Mouse (Mus musculus): ENCODE measurements around the gene Qprt. TPM values are rescaled to one million over a fixed set of nuclear protein-coding genes. Genes with fewer than 3 reads are reported as not detected.

Qprt gene
- polyA plus RNA-seq (2012; rRNA removed) (35.6 and 35.9 TPM in 2 replicates), polyA plus RNA-seq (2014; fragmentation: Nextera tagmentation; extraction: Ambion mirVana) (48.6 and 49.2 TPM in 2 replicates)

- 42% methylated on average over 7 of the region's 7 CpGs for WGBS (ENCODE audit: insufficient replicate concordance)
- TF ChIP-seq CTCF (IDR thresholded peaks at IDR 0.05; ENCODE audit: low read depth) (no peak), EP300 (IDR thresholded peaks at IDR 0.05; ENCODE audit: low read depth) (no peak)
- ATAC-seq (ENCODE audit: insufficient read depth) (peak; percentile 62; the same call in 1 of the 2 replicates), DNase-seq (ENCODE audit: low read depth in 3 of 3, low spot score in 3 of 3) (no peak)
- H3K27ac ChIP-seq = peak within 1 kb of the TSS; percentile 16; the same call in 1 of the 2 replicates
- H3K4me2 ChIP-seq (ENCODE audit: low read depth) = peak within 1 kb of the TSS; percentile 43
- H3K4me1 ChIP-seq (replicated peaks; ENCODE audit: control insufficient read depth in 2 of 2, insufficient read depth in 2 of 2, low read length in 1 of 2) = peaks cover 0 to 15% of the 10 kb centered on the region in 2 experiments; a peak in 1 of 4 replicates
- no peaks in the 10 kb centered on the region for H3K9me3 ChIP-seq (ENCODE audit: control insufficient read depth, low read length)
- peak within 1 kb of the TSS; percentile 46 to 58 for H3K4me3 ChIP-seq (ENCODE audit: insufficient read depth in 1 of 2, low read depth in 2 of 2, low read length in 2 of 2)
- no peaks in the 10 kb centered on the region for H3K36me3 ChIP-seq (replicated peaks; ENCODE audit: control insufficient read depth, insufficient read depth, low read depth)
- H3K27me3 ChIP-seq (ENCODE audit: control insufficient read depth, insufficient read depth, low read length) = no peaks in the 10 kb centered on the region
- peak within 1 kb of the TSS; percentile 5; the same call in 1 of the 2 replicates for H3K9ac ChIP-seq (replicated peaks)
Measured at GRCm38 (mm10) chr7:127121911-127122270, at the start of gene Qprt. Qprt (minus strand) TSS chr7:127122226.

DNA sequence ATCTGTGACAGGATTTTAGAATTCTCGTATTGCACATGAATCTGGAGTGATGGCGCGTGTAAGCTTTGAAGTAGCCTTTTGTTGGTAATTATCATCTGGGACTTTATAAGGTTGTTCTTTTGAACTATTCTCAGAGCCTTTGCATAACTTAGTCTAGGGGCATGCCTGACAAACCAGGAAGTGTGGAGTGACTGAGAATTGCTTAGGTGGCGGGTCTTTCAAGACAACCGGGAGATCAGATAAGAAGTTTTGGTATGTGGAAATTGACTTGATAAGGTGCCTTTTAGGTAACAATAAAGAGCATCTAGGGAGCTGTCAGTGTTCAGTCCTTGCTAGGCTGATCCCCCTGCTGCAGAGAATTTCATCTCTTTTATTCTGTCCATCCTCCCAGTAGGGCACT is 44.5 kb upstream of the Qprt start:
- Histone ChIP-seq H3K4me3 (ENCODE audit: insufficient read depth in 1 of 2, low read depth in 2 of 2, low read length in 2 of 2) (no peak overlapping the region), H3K9ac (replicated peaks) (no peak overlapping the region), H3K27ac (no peak overlapping the region), H3K4me2 (ENCODE audit: low read depth) (no peak overlapping the region), H3K4me1 (replicated peaks; ENCODE audit: control insufficient read depth in 2 of 2, insufficient read depth in 2 of 2, low read length in 1 of 2) (peaks cover 0 to 3% of the 10 kb centered on the region in 2 experiments; a peak in 2 of 4 replicates), H3K36me3 (replicated peaks; ENCODE audit: control insufficient read depth, insufficient read depth, low read depth) (no peaks in the 10 kb centered on the region), H3K9me3 (ENCODE audit: control insufficient read depth, low read length) (no peaks in the 10 kb centered on the region), H3K27me3 (ENCODE audit: control insufficient read depth, insufficient read depth, low read length) (no peaks in the 10 kb centered on the region)
- 65% methylated on average over 5 of the region's 5 CpGs for WGBS (ENCODE audit: insufficient replicate concordance)
- no peak for DNase-seq (ENCODE audit: low read depth in 3 of 3, low spot score in 3 of 3)
- no peak for ATAC-seq (ENCODE audit: insufficient read depth)
- no peak for TF ChIP-seq EP300 (IDR thresholded peaks at IDR 0.05; ENCODE audit: low read depth)
- no peak for TF ChIP-seq CTCF (IDR thresholded peaks at IDR 0.05; ENCODE audit: low read depth)

DNA sequence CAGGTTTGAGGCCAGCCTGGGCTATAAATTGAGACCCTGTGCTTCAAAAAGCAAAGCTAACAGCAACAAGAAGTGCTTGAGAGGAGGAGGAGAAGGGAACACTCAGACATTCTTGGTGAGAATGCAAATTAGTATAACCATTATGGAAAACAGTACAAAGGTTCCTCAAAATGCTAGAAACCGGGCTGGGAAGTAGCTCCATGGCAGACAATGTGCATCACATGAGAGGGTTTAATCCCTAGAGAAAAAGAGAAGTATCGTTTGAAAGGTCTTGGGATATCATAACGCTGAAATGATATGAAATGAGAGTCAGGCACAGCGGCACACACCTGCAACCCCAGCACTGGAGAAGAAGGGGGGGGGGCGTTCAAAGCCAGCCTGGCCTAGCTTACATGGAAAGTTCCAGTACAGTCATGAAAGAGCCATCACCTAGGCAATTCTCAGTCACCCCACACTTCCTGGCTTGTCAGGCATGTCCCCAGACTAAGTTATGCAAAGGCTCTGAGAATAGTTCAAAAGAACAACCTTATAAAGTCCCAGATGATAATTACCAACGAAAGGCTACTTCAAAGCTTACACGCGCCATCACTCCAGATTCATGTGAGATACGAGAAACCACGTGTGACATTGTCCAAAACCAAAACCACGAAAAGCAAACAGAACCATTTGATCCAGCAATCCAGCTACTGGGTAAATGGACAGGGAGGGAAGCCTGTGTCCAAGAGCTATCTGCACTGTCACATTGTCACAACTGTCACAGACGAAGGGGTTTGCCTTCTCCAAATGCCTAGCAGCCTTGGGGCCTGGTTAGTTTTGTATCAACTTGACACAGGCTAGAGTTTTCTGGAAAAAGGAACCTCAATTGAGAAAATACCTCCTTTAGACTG is 43.8 kb upstream of the Qprt start:
- no peaks in the 10 kb centered on the region for H3K27me3 ChIP-seq (ENCODE audit: control insufficient read depth, insufficient read depth, low read length)
- H3K4me3 ChIP-seq (ENCODE audit: insufficient read depth in 1 of 2, low read depth in 2 of 2, low read length in 2 of 2) = no peak overlapping the region
- DNase-seq (ENCODE audit: low read depth in 3 of 3, low spot score in 3 of 3) (no peak), ATAC-seq (ENCODE audit: insufficient read depth) (no peak)
- H3K9ac ChIP-seq (replicated peaks) = no peak overlapping the region
- 58% methylated on average over 12 of the region's 12 CpGs for WGBS (ENCODE audit: insufficient replicate concordance)
- peaks cover 0 to 3% of the 10 kb centered on the region in 2 experiments; a peak in 2 of 4 replicates for H3K4me1 ChIP-seq (replicated peaks; ENCODE audit: control insufficient read depth in 2 of 2, insufficient read depth in 2 of 2, low read length in 1 of 2)
- no peaks in the 10 kb centered on the region for H3K9me3 ChIP-seq (ENCODE audit: control insufficient read depth, low read length)
- no peak overlapping the region for H3K4me2 ChIP-seq (ENCODE audit: low read depth)
- H3K36me3 ChIP-seq (replicated peaks; ENCODE audit: control insufficient read depth, insufficient read depth, low read depth) = no peaks in the 10 kb centered on the region
- H3K27ac ChIP-seq = no peak overlapping the region
- TF ChIP-seq CTCF (IDR thresholded peaks at IDR 0.05; ENCODE audit: low read depth) (no peak), EP300 (IDR thresholded peaks at IDR 0.05; ENCODE audit: low read depth) (no peak)

DNA sequence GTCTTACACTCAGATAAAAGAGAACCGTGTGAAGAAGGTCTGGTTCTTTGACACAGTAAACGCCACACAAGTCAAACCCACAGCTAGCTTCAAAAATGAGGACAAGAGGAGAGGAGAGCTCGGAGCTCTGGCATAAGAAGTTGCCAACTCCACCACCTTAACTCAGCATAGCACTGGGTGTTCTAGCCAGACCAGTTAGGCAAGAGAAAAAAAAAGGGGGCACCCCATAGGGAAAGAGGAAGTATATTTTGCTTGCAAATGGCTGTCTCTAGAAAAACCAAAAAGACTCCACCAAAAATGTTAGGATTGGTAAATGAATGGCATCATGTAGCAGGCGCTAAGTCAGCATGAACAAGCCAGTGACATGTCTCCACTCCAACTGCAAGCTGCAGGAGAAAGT is 42.0 kb upstream of the Qprt start:
- ATAC-seq (ENCODE audit: insufficient read depth) = no peak
- Histone ChIP-seq H3K36me3 (replicated peaks; ENCODE audit: control insufficient read depth, insufficient read depth, low read depth) (no peaks in the 10 kb centered on the region), H3K27me3 (ENCODE audit: control insufficient read depth, insufficient read depth, low read length) (no peaks in the 10 kb centered on the region), H3K4me3 (ENCODE audit: insufficient read depth in 1 of 2, low read depth in 2 of 2, low read length in 2 of 2) (no peak overlapping the region), H3K9me3 (ENCODE audit: control insufficient read depth, low read length) (no peaks in the 10 kb centered on the region), H3K27ac (no peak overlapping the region), H3K4me1 (replicated peaks; ENCODE audit: control insufficient read depth in 2 of 2, insufficient read depth in 2 of 2, low read length in 1 of 2) (peaks cover 0 to 3% of the 10 kb centered on the region in 2 experiments; a peak in 2 of 4 replicates), H3K9ac (replicated peaks) (no peak overlapping the region), H3K4me2 (ENCODE audit: low read depth) (no peak overlapping the region)
- no peak for TF ChIP-seq CTCF (IDR thresholded peaks at IDR 0.05; ENCODE audit: low read depth)
- no peak for TF ChIP-seq EP300 (IDR thresholded peaks at IDR 0.05; ENCODE audit: low read depth)
- WGBS (ENCODE audit: insufficient replicate concordance) = 71% methylated on average over 4 of the region's 4 CpGs
- DNase-seq (ENCODE audit: low read depth in 3 of 3, low spot score in 3 of 3) = no peak

GRCm38 (mm10) chr7:127162546-127162945 is 40.5 kb upstream of the Qprt start:
- no peaks in the 10 kb centered on the region for H3K36me3 ChIP-seq (replicated peaks; ENCODE audit: control insufficient read depth, insufficient read depth, low read depth)
- ATAC-seq (ENCODE audit: insufficient read depth) (no peak), DNase-seq (ENCODE audit: low read depth in 3 of 3, low spot score in 3 of 3) (no peak)
- no peak overlapping the region for H3K4me2 ChIP-seq (ENCODE audit: low read depth)
- TF ChIP-seq EP300 (IDR thresholded peaks at IDR 0.05; ENCODE audit: low read depth) (no peak), CTCF (IDR thresholded peaks at IDR 0.05; ENCODE audit: low read depth) (no peak)
- no peak overlapping the region for H3K9ac ChIP-seq (replicated peaks)
- no peak overlapping the region for H3K27ac ChIP-seq
- no peaks in the 10 kb centered on the region for H3K27me3 ChIP-seq (ENCODE audit: control insufficient read depth, insufficient read depth, low read length)
- H3K4me1 ChIP-seq (replicated peaks; ENCODE audit: control insufficient read depth in 2 of 2, insufficient read depth in 2 of 2, low read length in 1 of 2) = peaks cover 0 to 5% of the 10 kb centered on the region in 2 experiments; a peak in 2 of 4 replicates
- H3K9me3 ChIP-seq (ENCODE audit: control insufficient read depth, low read length) = no peaks in the 10 kb centered on the region
- H3K4me3 ChIP-seq (ENCODE audit: insufficient read depth in 1 of 2, low read depth in 2 of 2, low read length in 2 of 2) = no peak overlapping the region
- 70% methylated on average over 5 of the region's 5 CpGs for WGBS (ENCODE audit: insufficient replicate concordance)

Data from liver, embryonic 14.5 days (tissue).